Mouse (Mus musculus): ENCODE data around the gene 2010003K11Rik. TPM values are rescaled to one million over a fixed set of nuclear protein-coding genes. Genes with fewer than 3 reads are reported as not detected.
"Not testable (repeated sequence)": the region's sequence is repeated elsewhere in the genome, so short reads cannot be mapped to it uniquely, and the experiment has no call there.

Gene 2010003K11Rik
- polyA plus RNA-seq, 1 experiment from 2014 or later: 156 TPM

GRCm38 (mm10) chr19:4455071-4455800 lies 43.1 kb downstream of the 2010003K11Rik start:
- Histone ChIP-seq H3K27ac (ENCODE audit: low read depth, low read length) (no peak overlapping the region), H3K9me3 (ENCODE audit: control insufficient read depth) (no peaks in the 10 kb centered on the region), H3K36me3 (ENCODE audit: control insufficient read depth, insufficient read depth) (no peaks in the 10 kb centered on the region), H3K4me1 (replicated peaks; ENCODE audit: control insufficient read depth, insufficient read depth, low read length) (no peaks in the 10 kb centered on the region), H3K4me3 (ENCODE audit: low read depth, low read length) (no peak overlapping the region), H3K27me3 (replicated peaks; ENCODE audit: control insufficient read depth, insufficient read depth, low read length) (peaks cover 7% of the 10 kb centered on the region; the same call in 1 of the 2 replicates), H3K9ac (ENCODE audit: low read depth, low read length) (no peak overlapping the region), H3K4me2 (replicated peaks; ENCODE audit: low read depth) (no peak overlapping the region)
- TF ChIP-seq CTCF (IDR thresholded peaks at IDR 0.05; ENCODE audit: low read depth): no peak
- no peak for ATAC-seq
- 74% methylated on average over 15 of the region's 15 CpGs for WGBS

GRCm38 (mm10) chr19:4454040-4454439 lies 44.3 kb downstream of the 2010003K11Rik start:
- H3K9ac ChIP-seq (ENCODE audit: low read depth, low read length); H3K36me3 ChIP-seq (ENCODE audit: control insufficient read depth, insufficient read depth); H3K4me3 ChIP-seq (ENCODE audit: low read depth, low read length); H3K27ac ChIP-seq (ENCODE audit: low read depth, low read length); H3K27me3 ChIP-seq (replicated peaks; ENCODE audit: control insufficient read depth, insufficient read depth, low read length); ATAC-seq; H3K9me3 ChIP-seq (ENCODE audit: control insufficient read depth); H3K4me1 ChIP-seq (replicated peaks; ENCODE audit: control insufficient read depth, insufficient read depth, low read length); H3K4me2 ChIP-seq (replicated peaks; ENCODE audit: low read depth): not testable (repeated sequence)
- 32% methylated on average over 1 of the region's 1 CpGs for WGBS

GRCm38 (mm10) chr19:4452525-4452924 lies 45.9 kb downstream of the 2010003K11Rik start:
- no peak for ATAC-seq
- Histone ChIP-seq H3K9ac (ENCODE audit: low read depth, low read length) (no peak overlapping the region), H3K4me2 (replicated peaks; ENCODE audit: low read depth) (no peak overlapping the region), H3K36me3 (ENCODE audit: control insufficient read depth, insufficient read depth) (no peaks in the 10 kb centered on the region), H3K4me1 (replicated peaks; ENCODE audit: control insufficient read depth, insufficient read depth, low read length) (no peaks in the 10 kb centered on the region), H3K9me3 (ENCODE audit: control insufficient read depth) (no peaks in the 10 kb centered on the region), H3K4me3 (ENCODE audit: low read depth, low read length) (no peak overlapping the region), H3K27me3 (replicated peaks; ENCODE audit: control insufficient read depth, insufficient read depth, low read length) (peaks cover 7% of the 10 kb centered on the region; the same call in 1 of the 2 replicates), H3K27ac (ENCODE audit: low read depth, low read length) (no peak overlapping the region)
- TF ChIP-seq CTCF (IDR thresholded peaks at IDR 0.05; ENCODE audit: low read depth): no peak
- WGBS: 56% methylated on average over 4 of the region's 4 CpGs

GRCm38 (mm10) chr19:4451965-4452364 lies 46.4 kb downstream of the 2010003K11Rik start:
- no peak for ATAC-seq

GRCm38 (mm10) chr19:4451098-4451497 lies 47.3 kb downstream of the 2010003K11Rik start:
- no peak for TF ChIP-seq CTCF (IDR thresholded peaks at IDR 0.05; ENCODE audit: low read depth)
- Histone ChIP-seq H3K9me3 (ENCODE audit: control insufficient read depth) (no peaks in the 10 kb centered on the region), H3K27ac (ENCODE audit: low read depth, low read length) (no peak overlapping the region), H3K4me2 (replicated peaks; ENCODE audit: low read depth) (no peak overlapping the region), H3K4me1 (replicated peaks; ENCODE audit: control insufficient read depth, insufficient read depth, low read length) (no peaks in the 10 kb centered on the region), H3K27me3 (replicated peaks; ENCODE audit: control insufficient read depth, insufficient read depth, low read length) (no peaks in the 10 kb centered on the region), H3K9ac (ENCODE audit: low read depth, low read length) (no peak overlapping the region), H3K4me3 (ENCODE audit: low read depth, low read length) (no peak overlapping the region), H3K36me3 (ENCODE audit: control insufficient read depth, insufficient read depth) (no peaks in the 10 kb centered on the region)
- 57% methylated on average over 8 of the region's 8 CpGs for WGBS
- no peak for ATAC-seq

More at GRCm38 (mm10) chr19:4451965-4452364, 46.4 kb downstream of the 2010003K11Rik start:
- TF ChIP-seq CTCF (IDR thresholded peaks at IDR 0.05; ENCODE audit: low read depth): no peak
- H3K27me3 ChIP-seq (replicated peaks; ENCODE audit: control insufficient read depth, insufficient read depth, low read length): peaks cover 7% of the 10 kb centered on the region; the same call in 1 of the 2 replicates
- no peaks in the 10 kb centered on the region for H3K36me3 ChIP-seq (ENCODE audit: control insufficient read depth, insufficient read depth)
- H3K4me3 ChIP-seq (ENCODE audit: low read depth, low read length): no peak overlapping the region
- no peaks in the 10 kb centered on the region for H3K4me1 ChIP-seq (replicated peaks; ENCODE audit: control insufficient read depth, insufficient read depth, low read length)
- no peaks in the 10 kb centered on the region for H3K9me3 ChIP-seq (ENCODE audit: control insufficient read depth)
- H3K9ac ChIP-seq (ENCODE audit: low read depth, low read length): no peak overlapping the region
- no peak overlapping the region for H3K27ac ChIP-seq (ENCODE audit: low read depth, low read length)
- H3K4me2 ChIP-seq (replicated peaks; ENCODE audit: low read depth): no peak overlapping the region
- whole genome bisulfite sequencing: 66% methylated on average over 5 of the region's 5 CpGs

GRCm38 (mm10) chr19:4450666-4451065 lies 47.7 kb downstream of the 2010003K11Rik start:
- TF ChIP-seq CTCF (IDR thresholded peaks at IDR 0.05; ENCODE audit: low read depth): no peak
- Histone ChIP-seq H3K4me1 (replicated peaks; ENCODE audit: control insufficient read depth, insufficient read depth, low read length) (no peaks in the 10 kb centered on the region), H3K4me2 (replicated peaks; ENCODE audit: low read depth) (no peak overlapping the region), H3K9me3 (ENCODE audit: control insufficient read depth) (no peaks in the 10 kb centered on the region), H3K27me3 (replicated peaks; ENCODE audit: control insufficient read depth, insufficient read depth, low read length) (no peaks in the 10 kb centered on the region), H3K36me3 (ENCODE audit: control insufficient read depth, insufficient read depth) (no peaks in the 10 kb centered on the region), H3K27ac (ENCODE audit: low read depth, low read length) (no peak overlapping the region), H3K9ac (ENCODE audit: low read depth, low read length) (no peak overlapping the region), H3K4me3 (ENCODE audit: low read depth, low read length) (no peak overlapping the region)
- ATAC-seq: no peak
- WGBS: 45% methylated on average over 5 of the region's 5 CpGs

Data from intestine, postnatal 0 days (tissue).